Mouse (Mus musculus): ENCODE results near the gene Il25. TPM values are rescaled to one million over a fixed set of nuclear protein-coding genes. Genes with fewer than 3 reads are reported as not detected.

Gene Il25
- polyA plus RNA-seq, 1 experiment from 2014 or later: not detected

GRCm38 (mm10) chr14:54935904-54936830 lies 3.7 kb downstream of the Il25 start, which contains the start of gene Cmtm5:
Cmtm5 (plus strand) TSS chr14:54936261.
- H3K4me1 ChIP-seq: no peaks in the 10 kb centered on the region
- H3K9me3 ChIP-seq (replicated peaks): no peaks in the 10 kb centered on the region
- no peak within 1 kb of the TSS for H3K4me3 ChIP-seq
- H3K36me3 ChIP-seq: no peaks in the 10 kb centered on the region
- WGBS (ENCODE audit: insufficient replicate concordance): 35% methylated on average over 8 of the region's 8 CpGs
- H3K27ac ChIP-seq: no peak within 1 kb of the TSS
- no peak for ATAC-seq
- no peak within 1 kb of the TSS for H3K9ac ChIP-seq
- H3K27me3 ChIP-seq (replicated peaks): peaks cover 47% of the 10 kb centered on the region
- no peak within 1 kb of the TSS for H3K4me2 ChIP-seq

GRCm38 (mm10) chr14:54936831-54937160 lies 4.3 kb downstream of the Il25 start:
- H3K36me3 ChIP-seq: no peaks in the 10 kb centered on the region
- H3K27me3 ChIP-seq (replicated peaks): peaks cover 45% of the 10 kb centered on the region
- H3K27ac ChIP-seq: no peak overlapping the region
- no peaks in the 10 kb centered on the region for H3K4me1 ChIP-seq
- H3K4me2 ChIP-seq: no peak overlapping the region
- no peak overlapping the region for H3K4me3 ChIP-seq
- no peak for ATAC-seq
- 19% methylated on average over 6 of the region's 6 CpGs for WGBS (ENCODE audit: insufficient replicate concordance)
- H3K9ac ChIP-seq: no peak overlapping the region
- H3K9me3 ChIP-seq (replicated peaks): no peaks in the 10 kb centered on the region

- H3K4me1 ChIP-seq: no peaks in the 10 kb centered on the region
- ATAC-seq: no peak
- H3K9me3 ChIP-seq (replicated peaks): no peaks in the 10 kb centered on the region
- 68% methylated on average over 16 of the region's 16 CpGs for WGBS (ENCODE audit: insufficient replicate concordance)
- no peaks in the 10 kb centered on the region for H3K36me3 ChIP-seq
- no peak overlapping the region for H3K9ac ChIP-seq
- peaks cover 45% of the 10 kb centered on the region for H3K27me3 ChIP-seq (replicated peaks)
- H3K4me3 ChIP-seq: no peak overlapping the region
- no peak overlapping the region for H3K4me2 ChIP-seq
- no peak overlapping the region for H3K27ac ChIP-seq
Measured at GRCm38 (mm10) chr14:54937361-54938182, 5.1 kb downstream of the Il25 start.

GRCm38 (mm10) chr14:54938431-54939219 lies 6.1 kb downstream of the Il25 start:
- WGBS (ENCODE audit: insufficient replicate concordance): 63% methylated on average over 15 of the region's 15 CpGs
- H3K9me3 ChIP-seq (replicated peaks): no peaks in the 10 kb centered on the region
- no peak overlapping the region for H3K4me2 ChIP-seq
- H3K36me3 ChIP-seq: no peaks in the 10 kb centered on the region
- ATAC-seq: no peak
- no peak overlapping the region for H3K4me3 ChIP-seq
- peaks cover 41% of the 10 kb centered on the region for H3K27me3 ChIP-seq (replicated peaks)
- no peaks in the 10 kb centered on the region for H3K4me1 ChIP-seq
- no peak overlapping the region for H3K27ac ChIP-seq
- no peak overlapping the region for H3K9ac ChIP-seq

GRCm38 (mm10) chr14:54939434-54940175 lies 7.1 kb downstream of the Il25 start:
- H3K27ac ChIP-seq: no peak overlapping the region
- peaks cover 41% of the 10 kb centered on the region for H3K27me3 ChIP-seq (replicated peaks)
- no peak for ATAC-seq
- 41% methylated on average over 12 of the region's 12 CpGs for WGBS (ENCODE audit: insufficient replicate concordance)
- H3K9ac ChIP-seq: no peak overlapping the region
- H3K4me3 ChIP-seq: no peak overlapping the region
- H3K4me2 ChIP-seq: no peak overlapping the region
- no peaks in the 10 kb centered on the region for H3K4me1 ChIP-seq
- H3K9me3 ChIP-seq (replicated peaks): no peaks in the 10 kb centered on the region
- no peaks in the 10 kb centered on the region for H3K36me3 ChIP-seq

GRCm38 (mm10) chr14:54940176-54940530 lies 7.7 kb downstream of the Il25 start:
- Histone ChIP-seq H3K4me3 (no peak overlapping the region), H3K27me3 (replicated peaks) (peaks cover 37% of the 10 kb centered on the region; the same call in 1 of the 2 replicates), H3K4me1 (no peaks in the 10 kb centered on the region), H3K27ac (no peak overlapping the region), H3K9me3 (replicated peaks) (no peaks in the 10 kb centered on the region), H3K36me3 (no peaks in the 10 kb centered on the region), H3K4me2 (no peak overlapping the region), H3K9ac (no peak overlapping the region)
- 52% methylated on average over 3 of the region's 3 CpGs for WGBS (ENCODE audit: insufficient replicate concordance)
- no peak for ATAC-seq

GRCm38 (mm10) chr14:54941024-54941978 lies 8.8 kb downstream of the Il25 start:
- Histone ChIP-seq H3K4me1 (no peaks in the 10 kb centered on the region), H3K4me3 (no peak overlapping the region), H3K36me3 (no peaks in the 10 kb centered on the region), H3K27me3 (replicated peaks) (peaks cover 25% of the 10 kb centered on the region; the same call in 1 of the 2 replicates), H3K27ac (no peak overlapping the region), H3K4me2 (no peak overlapping the region), H3K9ac (no peak overlapping the region), H3K9me3 (replicated peaks) (no peaks in the 10 kb centered on the region)
- ATAC-seq: no peak
- WGBS (ENCODE audit: insufficient replicate concordance): 41% methylated on average over 13 of the region's 13 CpGs

GRCm38 (mm10) chr14:54942479-54942878 lies 10.0 kb downstream of the Il25 start:
- Histone ChIP-seq H3K4me1 (no peaks in the 10 kb centered on the region), H3K27ac (no peak overlapping the region), H3K9ac (no peak overlapping the region), H3K36me3 (no peaks in the 10 kb centered on the region), H3K9me3 (replicated peaks) (no peaks in the 10 kb centered on the region), H3K4me2 (no peak overlapping the region), H3K4me3 (no peak overlapping the region), H3K27me3 (replicated peaks) (peaks cover 20% of the 10 kb centered on the region; the same call in 1 of the 2 replicates)
- ATAC-seq: no peak
- 68% methylated on average over 8 of the region's 8 CpGs for whole genome bisulfite sequencing (ENCODE audit: insufficient replicate concordance)

GRCm38 (mm10) chr14:54943971-54944370 lies 11.5 kb downstream of the Il25 start:
- ATAC-seq: no peak
- H3K27ac ChIP-seq: no peak overlapping the region
- no peak overlapping the region for H3K4me2 ChIP-seq
- H3K9me3 ChIP-seq (replicated peaks): no peaks in the 10 kb centered on the region
- H3K27me3 ChIP-seq (replicated peaks): peaks cover 17% of the 10 kb centered on the region; the same call in 1 of the 2 replicates
- no peak overlapping the region for H3K4me3 ChIP-seq
- no peak overlapping the region for H3K9ac ChIP-seq
- no peaks in the 10 kb centered on the region for H3K4me1 ChIP-seq
- WGBS (ENCODE audit: insufficient replicate concordance): 73% methylated on average over 7 of the region's 7 CpGs
- no peaks in the 10 kb centered on the region for H3K36me3 ChIP-seq

- 33% methylated on average over 2 of the region's 2 CpGs for WGBS (ENCODE audit: insufficient replicate concordance)
- no peak for ATAC-seq
- H3K4me2 ChIP-seq: no peak overlapping the region
Measured at GRCm38 (mm10) chr14:54944939-54945338, 12.4 kb downstream of the Il25 start.

More at GRCm38 (mm10) chr14:54944939-54945338, 12.4 kb downstream of the Il25 start:
- H3K27me3 ChIP-seq (replicated peaks): peaks cover 21% of the 10 kb centered on the region
- H3K4me1 ChIP-seq: no peaks in the 10 kb centered on the region
- H3K27ac ChIP-seq: no peak overlapping the region
- H3K9ac ChIP-seq: no peak overlapping the region
- no peaks in the 10 kb centered on the region for H3K9me3 ChIP-seq (replicated peaks)
- H3K4me3 ChIP-seq: no peak overlapping the region
- H3K36me3 ChIP-seq: no peaks in the 10 kb centered on the region

Data from liver, embryonic 12.5 days (tissue).